ENCODE assay signal across 12 mouse cellular contexts in genomic region chr13:64422607-64422957, GRCm38 (mm10).
"Had no signal": no experiment of that assay in that cellular context is flagged by ENCODE, and none has a peak within 500 bp of the region (broad histone marks: within the 10 kb centered on the region; RNA-seq: fewer than 3 reads in every experiment).

No protein-coding gene starts in this region.

- H3K27me3 ChIP-seq: limb, embryonic 15.5 days; liver, embryonic 13.5 days; megakaryocyte, embryonic 14.5 days; midbrain, embryonic 15.5 days; stomach, embryonic 15.5 days had no signal

- H3K4me1 ChIP-seq: limb, embryonic 15.5 days; megakaryocyte, embryonic 14.5 days; midbrain, embryonic 15.5 days had no signal

- H3K36me3 ChIP-seq: limb, embryonic 15.5 days; liver, embryonic 13.5 days; midbrain, embryonic 15.5 days; stomach, embryonic 15.5 days had no signal

- H3K9me3 ChIP-seq: limb, embryonic 15.5 days; liver, embryonic 13.5 days; megakaryocyte, embryonic 14.5 days; midbrain, embryonic 15.5 days; stomach, embryonic 15.5 days had no signal

- H3K27ac ChIP-seq: left cerebral cortex, adult 2 months; limb, embryonic 15.5 days; liver, embryonic 13.5 days; midbrain, embryonic 15.5 days had no signal

- H3K4me3 ChIP-seq: left cerebral cortex, adult 2 months; limb, embryonic 15.5 days; liver, embryonic 13.5 days; megakaryocyte, embryonic 14.5 days; midbrain, embryonic 15.5 days; stomach, embryonic 15.5 days had no signal

- H3K4me2 ChIP-seq: limb, embryonic 15.5 days; liver, embryonic 13.5 days; midbrain, embryonic 11.5 days; midbrain, embryonic 15.5 days; stomach, embryonic 15.5 days had no signal

- ATAC-seq: midbrain, embryonic 15.5 days had no signal

- H3K9ac ChIP-seq: limb, embryonic 15.5 days; liver, embryonic 13.5 days; midbrain, embryonic 15.5 days; stomach, embryonic 15.5 days had no signal

- DNase-seq: kidney, adult 8-10 months; kidney, postnatal 25 days; liver, embryonic 13.5 days; lung, adult 18-20 months; right cerebral cortex, postnatal 14 days; thymus, postnatal 25 days had no signal
